Mouse (Mus musculus) bone marrow, adult 2 months (tissue): ENCODE results near the gene Nsmf.

Experiments used
- CTCF ChIP-seq: fragments of 200-500 bp; IDR thresholded peaks from 2 replicates; pipeline ENCODE4 v1.5.1; 2011; ENCODE audit warnings: low read length, control low read depth; ENCODE audit not compliant: control insufficient read depth, insufficient read depth
- POLR2A ChIP-seq: fragments of 200-500 bp; IDR thresholded peaks from 2 replicates; pipeline ENCODE4 v1.6.1; 2011; ENCODE audit warnings: low read depth, mild to moderate bottlenecking, control low read depth, low read length, borderline replicate concordance; ENCODE audit not compliant: control insufficient read depth

GRCm38 (mm10) chr2:25040089-25040488 lies 14.1 kb upstream of the Nsmf start:
- no peak for TF ChIP-seq CTCF
- no peak for TF ChIP-seq POLR2A
